Mouse (Mus musculus): ENCODE measurements around the gene Clybl.

DNA sequence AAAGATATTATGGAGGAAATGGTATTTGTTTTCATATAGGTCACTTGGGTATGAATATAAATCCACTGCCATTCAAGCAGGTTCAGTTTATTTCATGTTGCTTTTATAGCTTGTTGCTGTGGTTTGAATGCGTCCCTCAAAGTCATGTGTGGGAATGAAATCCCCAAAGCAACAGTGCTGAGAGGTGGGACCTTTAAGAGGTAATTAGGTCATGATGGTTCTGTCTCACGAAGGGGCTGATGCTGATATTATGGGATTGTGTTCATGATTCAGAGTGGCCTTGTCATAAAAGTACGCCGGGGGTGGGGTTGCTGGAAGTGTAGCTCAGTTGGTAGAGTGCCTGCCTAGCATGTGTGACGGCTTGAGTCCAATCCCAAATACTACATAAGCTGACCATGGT lies 6.7 kb downstream of the Clybl start:
- TF ChIP-seq POLR2A (IDR thresholded peaks at IDR 0.05; ENCODE audit: extremely low read depth, insufficient read depth, low read length) (no peak), CTCF (IDR thresholded peaks at IDR 0.05; ENCODE audit: extremely low read depth, insufficient read depth, low read length) (no peak)

Measured in cortical plate, adult 2 months (tissue).